Mouse (Mus musculus): ENCODE data around the gene Prrc2a. TPM values are rescaled to one million over a fixed set of nuclear protein-coding genes. Genes with fewer than 3 reads are reported as not detected.

Prrc2a gene
- polyA plus RNA-seq, 1 experiment from 2014 or later: 151 TPM

GRCm38 (mm10) chr17:35153077-35153476 is 11.6 kb downstream of the Prrc2a start:
- Histone ChIP-seq H3K27me3 (ENCODE audit: control insufficient read depth, insufficient read depth, low read depth, low read length) (no peaks in the 10 kb centered on the region), H3K9ac (ENCODE audit: low read length) (no peak overlapping the region), H3K36me3 (ENCODE audit: control insufficient read depth, insufficient read depth, low read length) (peaks cover 89% of the 10 kb centered on the region), H3K27ac (ENCODE audit: low read length) (no peak overlapping the region), H3K4me1 (replicated peaks; ENCODE audit: control insufficient read depth, insufficient read depth, low read length) (no peaks in the 10 kb centered on the region), H3K9me3 (ENCODE audit: control insufficient read depth, low read length) (no peaks in the 10 kb centered on the region), H3K4me3 (ENCODE audit: low read length) (no peak overlapping the region), H3K4me2 (ENCODE audit: low read depth, low read length) (no peak overlapping the region)
- no peak for ATAC-seq (ENCODE audit: low read depth)
- 82% methylated on average over 9 of the region's 9 CpGs for WGBS

- Histone ChIP-seq H3K27ac (ENCODE audit: low read length) (no peak overlapping the region), H3K4me1 (replicated peaks; ENCODE audit: control insufficient read depth, insufficient read depth, low read length) (no peaks in the 10 kb centered on the region), H3K9me3 (ENCODE audit: control insufficient read depth, low read length) (no peaks in the 10 kb centered on the region), H3K4me2 (ENCODE audit: low read depth, low read length) (no peak overlapping the region), H3K9ac (ENCODE audit: low read length) (no peak overlapping the region), H3K36me3 (ENCODE audit: control insufficient read depth, insufficient read depth, low read length) (peaks cover 88% of the 10 kb centered on the region), H3K4me3 (ENCODE audit: low read length) (no peak overlapping the region), H3K27me3 (ENCODE audit: control insufficient read depth, insufficient read depth, low read depth, low read length) (no peaks in the 10 kb centered on the region)
- WGBS: 91% methylated on average over 4 of the region's 4 CpGs
- ATAC-seq (ENCODE audit: low read depth): no peak
These were observed 12.6 kb downstream of the Prrc2a start for GRCm38 (mm10) chr17:35152121-35152520.

- no peak overlapping the region for H3K27ac ChIP-seq (ENCODE audit: low read length)
- 63% methylated on average over 5 of the region's 5 CpGs for WGBS
These were observed 16.6 kb downstream of the Prrc2a start for GRCm38 (mm10) chr17:35147922-35148639.

GRCm38 (mm10) chr17:35147348-35147747 is 17.3 kb downstream of the Prrc2a start:
- Histone ChIP-seq H3K27ac (ENCODE audit: low read length) (no peak overlapping the region), H3K27me3 (ENCODE audit: control insufficient read depth, insufficient read depth, low read depth, low read length) (no peaks in the 10 kb centered on the region), H3K9ac (ENCODE audit: low read length) (no peak overlapping the region), H3K4me1 (replicated peaks; ENCODE audit: control insufficient read depth, insufficient read depth, low read length) (no peaks in the 10 kb centered on the region), H3K4me3 (ENCODE audit: low read length) (no peak overlapping the region), H3K4me2 (ENCODE audit: low read depth, low read length) (no peak overlapping the region), H3K9me3 (ENCODE audit: control insufficient read depth, low read length) (no peaks in the 10 kb centered on the region), H3K36me3 (ENCODE audit: control insufficient read depth, insufficient read depth, low read length) (peaks cover 85% of the 10 kb centered on the region)
- WGBS: 54% methylated on average over 3 of the region's 3 CpGs
- ATAC-seq (ENCODE audit: low read depth): no peak

More at GRCm38 (mm10) chr17:35147922-35148639, 16.6 kb downstream of the Prrc2a start:
- H3K4me2 ChIP-seq (ENCODE audit: low read depth, low read length): no peak overlapping the region
- no peaks in the 10 kb centered on the region for H3K27me3 ChIP-seq (ENCODE audit: control insufficient read depth, insufficient read depth, low read depth, low read length)
- H3K4me3 ChIP-seq (ENCODE audit: low read length): no peak overlapping the region
- no peaks in the 10 kb centered on the region for H3K9me3 ChIP-seq (ENCODE audit: control insufficient read depth, low read length)
- H3K9ac ChIP-seq (ENCODE audit: low read length): no peak overlapping the region
- H3K36me3 ChIP-seq (ENCODE audit: control insufficient read depth, insufficient read depth, low read length): peaks cover 85% of the 10 kb centered on the region
- ATAC-seq (ENCODE audit: low read depth): no peak
- H3K4me1 ChIP-seq (replicated peaks; ENCODE audit: control insufficient read depth, insufficient read depth, low read length): no peaks in the 10 kb centered on the region

- WGBS: 84% methylated on average over 5 of the region's 5 CpGs
- H3K36me3 ChIP-seq (ENCODE audit: control insufficient read depth, insufficient read depth, low read length): peaks cover 86% of the 10 kb centered on the region
- no peaks in the 10 kb centered on the region for H3K9me3 ChIP-seq (ENCODE audit: control insufficient read depth, low read length)
- H3K4me3 ChIP-seq (ENCODE audit: low read length): no peak overlapping the region
- H3K4me2 ChIP-seq (ENCODE audit: low read depth, low read length): no peak overlapping the region
- H3K27ac ChIP-seq (ENCODE audit: low read length): no peak overlapping the region
- no peak overlapping the region for H3K9ac ChIP-seq (ENCODE audit: low read length)
- no peaks in the 10 kb centered on the region for H3K4me1 ChIP-seq (replicated peaks; ENCODE audit: control insufficient read depth, insufficient read depth, low read length)
- no peak for ATAC-seq (ENCODE audit: low read depth)
- H3K27me3 ChIP-seq (ENCODE audit: control insufficient read depth, insufficient read depth, low read depth, low read length): no peaks in the 10 kb centered on the region
These were observed 18.6 kb downstream of the Prrc2a start for GRCm38 (mm10) chr17:35146139-35146538.

GRCm38 (mm10) chr17:35141971-35142370 is 22.7 kb downstream of the Prrc2a start:
- peaks cover 3% of the 10 kb centered on the region for H3K4me1 ChIP-seq (replicated peaks; ENCODE audit: control insufficient read depth, insufficient read depth, low read length)
- no peak overlapping the region for H3K9ac ChIP-seq (ENCODE audit: low read length)
- H3K4me3 ChIP-seq (ENCODE audit: low read length): no peak overlapping the region
- ATAC-seq (ENCODE audit: low read depth): no peak
- H3K27me3 ChIP-seq (ENCODE audit: control insufficient read depth, insufficient read depth, low read depth, low read length): no peaks in the 10 kb centered on the region
- H3K9me3 ChIP-seq (ENCODE audit: control insufficient read depth, low read length): no peaks in the 10 kb centered on the region
- H3K4me2 ChIP-seq (ENCODE audit: low read depth, low read length): no peak overlapping the region
- no peak overlapping the region for H3K27ac ChIP-seq (ENCODE audit: low read length)
- 86% methylated on average over 6 of the region's 6 CpGs for WGBS
- H3K36me3 ChIP-seq (ENCODE audit: control insufficient read depth, insufficient read depth, low read length): peaks cover 77% of the 10 kb centered on the region

- no peak for ATAC-seq (ENCODE audit: low read depth)
- Histone ChIP-seq H3K27me3 (ENCODE audit: control insufficient read depth, insufficient read depth, low read depth, low read length) (no peaks in the 10 kb centered on the region), H3K9me3 (ENCODE audit: control insufficient read depth, low read length) (no peaks in the 10 kb centered on the region), H3K27ac (ENCODE audit: low read length) (no peak overlapping the region), H3K36me3 (ENCODE audit: control insufficient read depth, insufficient read depth, low read length) (peaks cover 63% of the 10 kb centered on the region), H3K4me2 (ENCODE audit: low read depth, low read length) (no peak overlapping the region), H3K4me3 (ENCODE audit: low read length) (no peak overlapping the region), H3K4me1 (replicated peaks; ENCODE audit: control insufficient read depth, insufficient read depth, low read length) (peaks cover 12% of the 10 kb centered on the region), H3K9ac (ENCODE audit: low read length) (no peak overlapping the region)
- WGBS: 73% methylated on average over 16 of the region's 16 CpGs
These were observed 24.2 kb downstream of the Prrc2a start for GRCm38 (mm10) chr17:35140490-35140996.

- H3K36me3 ChIP-seq (ENCODE audit: control insufficient read depth, insufficient read depth, low read length): peaks cover 52% of the 10 kb centered on the region
- no peak overlapping the region for H3K9ac ChIP-seq (ENCODE audit: low read length)
- H3K4me1 ChIP-seq (replicated peaks; ENCODE audit: control insufficient read depth, insufficient read depth, low read length): peaks cover 12% of the 10 kb centered on the region
- no peaks in the 10 kb centered on the region for H3K9me3 ChIP-seq (ENCODE audit: control insufficient read depth, low read length)
- no peak overlapping the region for H3K27ac ChIP-seq (ENCODE audit: low read length)
- H3K27me3 ChIP-seq (ENCODE audit: control insufficient read depth, insufficient read depth, low read depth, low read length): no peaks in the 10 kb centered on the region
- ATAC-seq (ENCODE audit: low read depth): no peak
- no peak overlapping the region for H3K4me2 ChIP-seq (ENCODE audit: low read depth, low read length)
- no peak overlapping the region for H3K4me3 ChIP-seq (ENCODE audit: low read length)
- WGBS: 89% methylated on average over 3 of the region's 3 CpGs
These were observed 25.4 kb downstream of the Prrc2a start for GRCm38 (mm10) chr17:35139269-35139668.

- WGBS: under 1% methylated on average over 40 of the region's 43 CpGs
These were observed 28.9 kb downstream of the Prrc2a start for GRCm38 (mm10) chr17:35135591-35136320.

More at GRCm38 (mm10) chr17:35135591-35136320, 28.9 kb downstream of the Prrc2a start:
- Histone ChIP-seq H3K4me2 (ENCODE audit: low read depth, low read length) (peak overlapping the region; percentile 92), H3K36me3 (ENCODE audit: control insufficient read depth, insufficient read depth, low read length) (peaks cover 20% of the 10 kb centered on the region), H3K4me3 (ENCODE audit: low read length) (peak overlapping the region; percentile 89), H3K9ac (ENCODE audit: low read length) (peak overlapping the region; percentile 87), H3K4me1 (replicated peaks; ENCODE audit: control insufficient read depth, insufficient read depth, low read length) (peaks cover 14% of the 10 kb centered on the region), H3K9me3 (ENCODE audit: control insufficient read depth, low read length) (no peaks in the 10 kb centered on the region), H3K27me3 (ENCODE audit: control insufficient read depth, insufficient read depth, low read depth, low read length) (no peaks in the 10 kb centered on the region), H3K27ac (ENCODE audit: low read length) (peak overlapping the region; percentile 97)
- ATAC-seq (ENCODE audit: low read depth): peak; percentile 5; the same call in 1 of the 2 replicates

Measured in lung, embryonic 16.5 days (tissue).